In genomic region chr8:123799885-123800284, GRCm38 (mm10) we compare ENCODE assay signal across 15 mouse cellular contexts. TPM values are rescaled to one million over a fixed set of nuclear protein-coding genes. Genes with fewer than 3 reads are reported as not detected.
A peak's percentile ranks its signal among the peaks of the same experiment; 100 is the strongest.
DNase-seq lines count a peak whose midpoint lies in the region; ATAC-seq lines count a peak whose summit lies in the region.
"Had no signal": no experiment of that assay in that cellular context is flagged by ENCODE, and none has a peak within 500 bp of the region (broad histone marks: within the 10 kb centered on the region; RNA-seq: fewer than 3 reads in every experiment).

No protein-coding gene starts in this region.

- ATAC-seq in forebrain, embryonic 13.5 days: no peak
- ATAC-seq in embryonic facial prominence, embryonic 13.5 days (ENCODE audit: insufficient number of reproducible peaks, insufficient read depth, low FRiP score, low TSS enrichment, low read depth): no peak
- no peak for ATAC-seq in liver, embryonic 13.5 days (ENCODE audit: low read depth)
- ATAC-seq: inflammation-experienced regulatory T-cells, adult 6 months had no signal

- peaks cover 15% of the 10 kb centered on the region; the same call in 1 of the 2 replicates for H3K4me1 ChIP-seq in forebrain, embryonic 10.5 days
- H3K4me1 ChIP-seq in forebrain, embryonic 13.5 days: no peaks in the 10 kb centered on the region
- peaks cover 16% of the 10 kb centered on the region for H3K4me1 ChIP-seq in embryonic facial prominence, embryonic 13.5 days
- H3K4me1 ChIP-seq in liver, embryonic 13.5 days (replicated peaks): peaks cover 45% of the 10 kb centered on the region
- H3K4me1 ChIP-seq: lung, embryonic 15.5 days had no signal

- WGBS in forebrain, embryonic 10.5 days: 71% methylated on average over 3 of the region's 3 CpGs
- 73% methylated on average over 3 of the region's 3 CpGs for WGBS in forebrain, embryonic 13.5 days
- 29% methylated on average over 3 of the region's 3 CpGs for WGBS in embryonic facial prominence, embryonic 13.5 days
- WGBS in liver, embryonic 13.5 days (ENCODE audit: insufficient replicate concordance): 37% methylated on average over 3 of the region's 3 CpGs

- H3K27ac ChIP-seq in forebrain, embryonic 10.5 days: no peak overlapping the region
- no peak overlapping the region for H3K27ac ChIP-seq in forebrain, embryonic 13.5 days
- peak overlapping the region; percentile 28; the same call in 1 of the 2 replicates for H3K27ac ChIP-seq in embryonic facial prominence, embryonic 13.5 days
- H3K27ac ChIP-seq in liver, embryonic 13.5 days: peak overlapping the region; percentile 25
- H3K27ac ChIP-seq: lung, embryonic 15.5 days had no signal

- no peak overlapping the region for H3K4me2 ChIP-seq in forebrain, embryonic 13.5 days
- H3K4me2 ChIP-seq in embryonic facial prominence, embryonic 13.5 days: no peak overlapping the region
- H3K4me2 ChIP-seq in liver, embryonic 13.5 days: no peak overlapping the region
- H3K4me2 ChIP-seq: lung, embryonic 15.5 days had no signal

- no peaks in the 10 kb centered on the region for H3K36me3 ChIP-seq in forebrain, embryonic 10.5 days (replicated peaks)
- H3K36me3 ChIP-seq in forebrain, embryonic 13.5 days (ENCODE audit: poor library complexity, severe bottlenecking): no peaks in the 10 kb centered on the region
- no peaks in the 10 kb centered on the region for H3K36me3 ChIP-seq in embryonic facial prominence, embryonic 13.5 days
- no peaks in the 10 kb centered on the region for H3K36me3 ChIP-seq in liver, embryonic 13.5 days
- H3K36me3 ChIP-seq: lung, embryonic 15.5 days had no signal

- H3K4me3 ChIP-seq in forebrain, embryonic 10.5 days: no peak overlapping the region
- H3K4me3 ChIP-seq in forebrain, embryonic 13.5 days: no peak overlapping the region
- H3K4me3 ChIP-seq in embryonic facial prominence, embryonic 13.5 days: no peak overlapping the region
- no peak overlapping the region for H3K4me3 ChIP-seq in liver, embryonic 13.5 days (replicated peaks)
- H3K4me3 ChIP-seq: lung, embryonic 15.5 days had no signal

- H3K9me3 ChIP-seq in forebrain, embryonic 10.5 days: peaks cover 7% of the 10 kb centered on the region; the same call in 1 of the 2 replicates
- H3K9me3 ChIP-seq in forebrain, embryonic 13.5 days (replicated peaks): no peaks in the 10 kb centered on the region
- H3K9me3 ChIP-seq in embryonic facial prominence, embryonic 13.5 days: no peaks in the 10 kb centered on the region
- H3K9me3 ChIP-seq in liver, embryonic 13.5 days (replicated peaks): no peaks in the 10 kb centered on the region
- H3K9me3 ChIP-seq: lung, embryonic 15.5 days had no signal

- peak; percentile 30 for DNase-seq in forebrain, embryonic 10.5 days (ENCODE audit: extremely low spot score, low spot score)
- DNase-seq in NIH3T3 (ENCODE audit: low read depth): peak; percentile 78
- no peak for DNase-seq in liver, embryonic 13.5 days
- no peak for DNase-seq in right cerebral cortex, adult 2 months (ENCODE audit: low spot score in 2 of 2)
- no peak for DNase-seq in spleen, adult 12 weeks (ENCODE audit: low spot score)
- no peak for DNase-seq in gastrocnemius, postnatal 10 days
- DNase-seq: adrenal gland, adult 8-10 months; cerebellum, adult 9-10 months; heart, postnatal 10 days; right cerebral cortex, adult 18-20 months; thymus, postnatal 14 days had no signal

- no peak overlapping the region for H3K9ac ChIP-seq in forebrain, embryonic 13.5 days
- no peak overlapping the region for H3K9ac ChIP-seq in embryonic facial prominence, embryonic 13.5 days
- no peak overlapping the region for H3K9ac ChIP-seq in liver, embryonic 13.5 days
- H3K9ac ChIP-seq: lung, embryonic 15.5 days had no signal

- no peaks in the 10 kb centered on the region for H3K27me3 ChIP-seq in forebrain, embryonic 10.5 days (ENCODE audit: poor library complexity, severe bottlenecking)
- no peaks in the 10 kb centered on the region for H3K27me3 ChIP-seq in forebrain, embryonic 13.5 days
- no peaks in the 10 kb centered on the region for H3K27me3 ChIP-seq in embryonic facial prominence, embryonic 13.5 days
- H3K27me3 ChIP-seq in liver, embryonic 13.5 days: no peaks in the 10 kb centered on the region
- H3K27me3 ChIP-seq: lung, embryonic 15.5 days had no signal

RNA-seq across cellular contexts. Expression of gene Rab4a, which starts 5.9 kb away (rescaled TPM):
- polyA plus RNA-seq in forebrain, embryonic 10.5 days (2016; fragmentation: Nextera tagmentation; extraction: Ambion mirVana): 74.9 and 77.6 TPM in 2 replicates
- 70.9 and 72.2 TPM in 2 replicates for polyA plus RNA-seq in forebrain, embryonic 13.5 days (2015; fragmentation: Nextera tagmentation; extraction: Ambion mirVana)
- 48.9 and 51.7 TPM in 2 replicates for polyA plus RNA-seq in embryonic facial prominence, embryonic 13.5 days (2015; fragmentation: Nextera tagmentation; extraction: Ambion mirVana)
- polyA plus RNA-seq in liver, embryonic 13.5 days (2015; fragmentation: Nextera tagmentation; extraction: Ambion mirVana): 30.8 and 31.7 TPM in 2 replicates
- 10 to 100 TPM; 11.7 to 14.1 TPM for total RNA-seq in gastrocnemius, postnatal 10 days (2021)

Comparison
In these comparisons a context has a peak if more than half of its experiments do, and no peak if none do; other contexts are left out.
1. DNase-seq: peak in forebrain, embryonic 10.5 days (single experiment) and NIH3T3 (single experiment); none in liver, embryonic 13.5 days (single experiment), right cerebral cortex, adult 2 months (0 of 2), spleen, adult 12 weeks (single experiment) and gastrocnemius, postnatal 10 days (single experiment).
2. H3K27ac ChIP-seq: peak in embryonic facial prominence, embryonic 13.5 days (single experiment) and liver, embryonic 13.5 days (single experiment); none in forebrain, embryonic 10.5 days (single experiment) and forebrain, embryonic 13.5 days (single experiment).